Mouse (Mus musculus): ENCODE measurements around the gene Rccd1. TPM values are rescaled to one million over a fixed set of nuclear protein-coding genes. Genes with fewer than 3 reads are reported as not detected.

The Rccd1 gene
- polyA plus RNA-seq, 1 experiment from 2014 or later, result 10.4 TPM

DNA sequence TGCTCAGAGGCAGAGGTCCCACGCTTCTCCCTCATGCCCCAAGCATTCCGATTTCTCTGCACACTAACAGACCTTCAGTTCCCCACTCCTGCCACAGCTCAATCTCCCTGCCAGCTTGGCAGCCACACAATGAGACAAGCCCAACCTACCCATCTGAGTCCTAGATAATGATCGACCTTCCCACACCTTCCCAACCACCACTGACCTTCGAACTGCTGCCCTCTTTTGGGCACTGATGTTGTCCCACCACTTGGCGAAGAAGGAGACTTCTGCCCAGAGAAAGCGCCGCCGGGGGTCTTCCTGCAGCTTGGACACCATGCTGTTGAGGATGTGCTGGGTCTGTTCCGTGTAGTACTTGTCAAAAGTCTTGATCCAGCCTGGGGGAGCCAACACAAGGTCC lies 43.8 kb upstream of the Rccd1 start:
- Histone ChIP-seq H3K4me2 (replicated peaks) (no peak overlapping the region), H3K27me3 (no peaks in the 10 kb centered on the region), H3K4me3 (replicated peaks) (no peak overlapping the region), H3K36me3 (peaks cover 50% of the 10 kb centered on the region), H3K9me3 (replicated peaks) (no peaks in the 10 kb centered on the region), H3K9ac (no peak overlapping the region), H3K4me1 (peaks cover 29% of the 10 kb centered on the region), H3K27ac (replicated peaks) (no peak overlapping the region)
- ATAC-seq (ENCODE audit: insufficient number of reproducible peaks, low FRiP score, low TSS enrichment, low read depth), result no peak
- 90% methylated on average over 9 of the region's 9 CpGs for whole genome bisulfite sequencing

DNA sequence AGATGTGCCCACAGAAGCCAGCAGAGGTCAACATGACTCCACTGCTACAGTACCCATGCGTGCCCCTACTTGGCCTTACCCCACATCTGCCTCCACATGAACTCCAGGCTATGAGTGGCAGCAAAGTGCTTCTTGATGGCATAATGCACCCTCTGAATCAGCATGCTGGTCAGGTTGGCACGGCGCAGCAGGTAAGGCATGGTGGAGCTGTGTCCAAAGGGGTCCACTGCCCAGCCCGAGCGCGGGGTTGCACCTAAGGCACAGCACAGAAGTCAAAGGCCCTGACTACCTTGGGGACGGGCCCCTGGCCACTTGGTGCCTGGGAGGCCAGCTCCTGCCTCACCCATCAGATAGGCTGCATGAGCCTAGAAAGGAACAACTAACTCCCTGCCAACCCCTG lies 43.0 kb upstream of the Rccd1 start:
- WGBS, result 93% methylated on average over 7 of the region's 7 CpGs
- no peak for ATAC-seq (ENCODE audit: insufficient number of reproducible peaks, low FRiP score, low TSS enrichment, low read depth)
- Histone ChIP-seq H3K9ac (no peak overlapping the region), H3K4me3 (replicated peaks) (no peak overlapping the region), H3K36me3 (peaks cover 58% of the 10 kb centered on the region), H3K27ac (replicated peaks) (no peak overlapping the region), H3K9me3 (replicated peaks) (no peaks in the 10 kb centered on the region), H3K4me1 (peaks cover 29% of the 10 kb centered on the region), H3K4me2 (replicated peaks) (no peak overlapping the region), H3K27me3 (no peaks in the 10 kb centered on the region)

DNA sequence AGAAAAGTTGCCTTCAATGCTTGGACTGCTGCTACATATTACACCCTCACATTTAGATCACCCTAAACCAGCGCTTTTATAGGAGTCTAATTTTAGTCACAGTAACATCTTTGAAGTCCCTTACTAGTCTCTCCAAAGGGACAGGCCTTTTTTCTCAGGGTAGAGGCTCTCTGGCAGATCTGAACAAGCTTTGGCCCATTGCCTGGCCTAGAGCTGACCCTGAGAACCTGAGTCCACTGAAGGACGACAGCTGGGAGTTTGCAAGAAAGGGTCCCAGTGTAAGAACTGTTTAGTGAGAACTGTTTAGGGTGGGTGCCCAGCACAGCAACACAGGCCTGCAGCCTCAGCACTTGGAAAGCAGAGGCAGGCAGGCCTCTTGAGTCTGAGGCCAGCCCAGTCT lies 41.5 kb upstream of the Rccd1 start:
- H3K4me2 ChIP-seq (replicated peaks), result no peak overlapping the region
- H3K27ac ChIP-seq (replicated peaks), result no peak overlapping the region
- no peak for ATAC-seq (ENCODE audit: insufficient number of reproducible peaks, low FRiP score, low TSS enrichment, low read depth)
- no peaks in the 10 kb centered on the region for H3K9me3 ChIP-seq (replicated peaks)
- no peak overlapping the region for H3K9ac ChIP-seq
- no peaks in the 10 kb centered on the region for H3K27me3 ChIP-seq
- WGBS, result 85% methylated on average over 2 of the region's 2 CpGs
- peaks cover 23% of the 10 kb centered on the region for H3K4me1 ChIP-seq
- peaks cover 71% of the 10 kb centered on the region for H3K36me3 ChIP-seq
- H3K4me3 ChIP-seq (replicated peaks), result no peak overlapping the region

DNA sequence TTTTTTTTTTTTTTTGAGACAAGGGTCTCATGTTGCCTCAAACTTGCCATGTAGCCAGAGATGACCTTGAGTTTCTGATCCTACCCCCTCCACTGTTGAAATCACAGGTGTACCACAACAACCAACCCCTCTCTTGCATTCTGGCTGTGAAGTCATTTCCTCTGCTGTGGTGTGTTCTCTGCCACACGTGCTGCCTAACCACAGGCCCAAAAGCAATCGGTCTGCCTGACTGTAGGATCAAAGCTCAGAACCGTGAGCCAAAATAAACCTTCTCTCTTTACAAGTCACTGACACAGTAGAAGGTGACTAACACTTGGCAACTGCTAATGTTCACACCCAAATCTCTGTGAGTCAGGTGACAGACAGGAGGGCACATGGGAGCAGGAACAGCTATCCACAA lies 36.2 kb upstream of the Rccd1 start:
- Histone ChIP-seq H3K27ac (replicated peaks) (no peak overlapping the region), H3K9me3 (replicated peaks) (no peaks in the 10 kb centered on the region), H3K4me1 (no peaks in the 10 kb centered on the region), H3K9ac (no peak overlapping the region), H3K4me2 (replicated peaks) (no peak overlapping the region), H3K27me3 (no peaks in the 10 kb centered on the region), H3K4me3 (replicated peaks) (no peak overlapping the region), H3K36me3 (peaks cover 88% of the 10 kb centered on the region)
- 65% methylated on average over 3 of the region's 3 CpGs for WGBS
- no peak for ATAC-seq (ENCODE audit: insufficient number of reproducible peaks, low FRiP score, low TSS enrichment, low read depth)

DNA sequence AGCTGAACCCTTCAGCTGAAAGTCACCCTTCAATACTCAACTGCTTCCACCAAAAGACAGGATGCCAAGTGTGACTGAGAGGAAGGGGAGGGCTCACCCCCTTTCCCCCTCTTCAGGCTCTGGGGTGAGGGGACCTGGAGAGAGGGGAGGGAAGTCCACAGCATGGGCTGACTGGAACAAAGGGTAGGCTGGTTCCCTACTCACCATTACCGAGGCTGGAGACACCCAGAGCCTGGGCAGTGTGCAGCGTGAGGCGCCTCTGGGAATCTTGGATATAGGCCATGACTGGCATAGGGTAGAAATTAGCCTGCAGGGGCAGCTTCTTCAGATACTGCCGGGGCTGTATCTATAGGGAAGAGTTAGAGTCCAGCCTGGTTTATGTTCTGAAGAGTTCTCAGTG lies 33.8 kb upstream of the Rccd1 start:
- Histone ChIP-seq H3K36me3 (peaks cover 86% of the 10 kb centered on the region), H3K4me3 (replicated peaks) (no peak overlapping the region), H3K27ac (replicated peaks) (no peak overlapping the region), H3K9ac (no peak overlapping the region), H3K9me3 (replicated peaks) (no peaks in the 10 kb centered on the region), H3K4me2 (replicated peaks) (no peak overlapping the region), H3K4me1 (no peaks in the 10 kb centered on the region), H3K27me3 (no peaks in the 10 kb centered on the region)
- ATAC-seq (ENCODE audit: insufficient number of reproducible peaks, low FRiP score, low TSS enrichment, low read depth), result no peak
- WGBS, result 66% methylated on average over 4 of the region's 4 CpGs

DNA sequence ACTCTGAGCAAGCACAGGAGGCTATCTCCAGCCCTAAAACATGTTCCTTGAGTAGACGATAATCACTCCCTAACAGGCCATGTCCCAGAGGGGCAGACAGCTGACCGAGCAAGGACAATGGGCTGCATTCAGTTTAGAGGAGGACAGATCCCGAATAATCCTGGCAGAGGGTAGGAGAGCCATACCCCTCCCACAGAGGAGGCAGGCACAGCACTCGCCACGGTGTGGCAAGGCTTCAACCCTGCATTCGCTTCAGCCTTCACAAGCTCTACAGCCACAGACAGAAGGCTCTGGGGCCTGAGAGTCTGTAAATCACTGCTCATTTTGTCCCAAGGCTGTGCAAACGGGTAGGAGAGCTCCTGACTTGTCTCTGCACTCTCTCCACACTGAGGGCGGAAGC lies 32.9 kb upstream of the Rccd1 start:
- Histone ChIP-seq H3K4me1 (no peaks in the 10 kb centered on the region), H3K9me3 (replicated peaks) (no peaks in the 10 kb centered on the region), H3K27me3 (no peaks in the 10 kb centered on the region), H3K27ac (replicated peaks) (no peak overlapping the region), H3K9ac (no peak overlapping the region), H3K4me2 (replicated peaks) (no peak overlapping the region), H3K4me3 (replicated peaks) (no peak overlapping the region), H3K36me3 (peaks cover 86% of the 10 kb centered on the region)
- WGBS, result 33% methylated on average over 8 of the region's 8 CpGs
- ATAC-seq (ENCODE audit: insufficient number of reproducible peaks, low FRiP score, low TSS enrichment, low read depth), result no peak

DNA sequence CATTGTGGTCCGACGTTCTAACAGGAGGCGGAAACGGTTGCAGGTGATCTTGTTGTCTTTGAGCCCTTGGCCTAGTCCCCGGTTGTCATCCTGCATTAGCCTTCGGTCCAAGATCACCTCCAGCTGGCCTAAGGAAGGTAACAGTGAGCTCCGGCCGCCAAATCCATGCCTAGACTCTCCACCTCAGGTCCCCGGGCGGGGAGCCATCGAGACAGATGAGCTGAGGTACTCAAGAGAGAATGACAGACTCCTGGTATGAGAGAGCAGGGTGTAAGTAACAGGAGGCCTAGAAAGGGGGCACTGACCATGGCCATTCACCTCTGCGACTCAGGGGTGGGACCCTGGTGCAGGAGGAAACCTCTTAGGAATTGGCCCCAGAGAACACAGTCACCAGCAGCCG lies 32.1 kb upstream of the Rccd1 start:
- no peak overlapping the region for H3K27ac ChIP-seq (replicated peaks)
- H3K36me3 ChIP-seq, result peaks cover 84% of the 10 kb centered on the region
- no peaks in the 10 kb centered on the region for H3K4me1 ChIP-seq
- no peak overlapping the region for H3K4me3 ChIP-seq (replicated peaks)
- H3K4me2 ChIP-seq (replicated peaks), result no peak overlapping the region
- no peaks in the 10 kb centered on the region for H3K9me3 ChIP-seq (replicated peaks)
- ATAC-seq (ENCODE audit: insufficient number of reproducible peaks, low FRiP score, low TSS enrichment, low read depth), result no peak
- 74% methylated on average over 13 of the region's 13 CpGs for WGBS
- H3K9ac ChIP-seq, result no peak overlapping the region
- H3K27me3 ChIP-seq, result no peaks in the 10 kb centered on the region

DNA sequence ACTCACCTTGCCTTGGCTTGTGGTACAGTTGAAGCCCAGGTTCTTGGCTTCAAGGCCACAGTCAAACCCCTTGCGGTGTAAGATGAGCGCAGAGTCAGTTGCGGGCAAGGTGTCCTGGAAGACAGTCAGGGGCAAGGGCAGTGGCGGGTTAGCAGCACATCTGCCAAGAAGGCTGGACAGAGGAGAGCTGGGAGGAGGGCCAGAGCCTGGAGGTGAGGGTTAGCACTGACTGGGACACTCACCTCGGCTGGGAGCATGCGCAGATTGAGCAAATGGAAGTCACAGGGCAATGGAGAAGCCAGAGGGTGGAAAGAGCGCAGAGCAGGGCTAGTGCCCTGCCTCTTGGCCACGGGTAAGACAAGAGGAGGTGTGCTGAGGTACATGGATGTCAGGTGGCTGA lies 28.7 kb upstream of the Rccd1 start:
- no peak for ATAC-seq (ENCODE audit: insufficient number of reproducible peaks, low FRiP score, low TSS enrichment, low read depth)
- 91% methylated on average over 8 of the region's 8 CpGs for WGBS
- no peaks in the 10 kb centered on the region for H3K9me3 ChIP-seq (replicated peaks)
- H3K4me3 ChIP-seq (replicated peaks), result no peak overlapping the region
- H3K27me3 ChIP-seq, result no peaks in the 10 kb centered on the region
- H3K36me3 ChIP-seq, result peaks cover 67% of the 10 kb centered on the region
- H3K9ac ChIP-seq, result no peak overlapping the region
- H3K4me2 ChIP-seq (replicated peaks), result no peak overlapping the region
- no peak overlapping the region for H3K27ac ChIP-seq (replicated peaks)
- peaks cover 4% of the 10 kb centered on the region for H3K4me1 ChIP-seq

DNA sequence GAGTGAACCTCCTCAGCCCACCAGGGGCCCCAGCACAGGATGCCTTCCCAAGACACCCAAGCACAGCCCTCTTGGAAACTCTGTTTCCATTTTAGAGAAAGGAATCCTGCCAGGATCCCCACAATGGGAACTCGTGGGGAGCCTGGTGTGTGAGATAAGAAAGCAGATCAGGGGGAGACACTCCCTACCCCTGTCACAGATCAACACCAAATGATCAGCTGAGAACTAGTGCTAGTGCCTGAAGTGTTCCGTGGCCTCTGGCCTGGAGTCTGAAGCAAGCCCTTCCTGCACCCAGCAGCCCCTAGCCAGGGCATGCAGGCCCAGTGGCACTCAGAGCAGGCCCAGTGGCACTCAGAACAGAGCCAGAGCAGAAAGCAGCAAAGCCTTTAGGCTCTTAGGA lies 26.6 kb upstream of the Rccd1 start:
- Histone ChIP-seq H3K9me3 (replicated peaks) (no peaks in the 10 kb centered on the region), H3K27me3 (no peaks in the 10 kb centered on the region), H3K4me3 (replicated peaks) (no peak overlapping the region), H3K36me3 (peaks cover 52% of the 10 kb centered on the region), H3K27ac (replicated peaks) (no peak overlapping the region), H3K9ac (no peak overlapping the region), H3K4me2 (replicated peaks) (no peak overlapping the region), H3K4me1 (peaks cover 9% of the 10 kb centered on the region)
- no peak for ATAC-seq (ENCODE audit: insufficient number of reproducible peaks, low FRiP score, low TSS enrichment, low read depth)
- 70% methylated on average over 2 of the region's 2 CpGs for WGBS

DNA sequence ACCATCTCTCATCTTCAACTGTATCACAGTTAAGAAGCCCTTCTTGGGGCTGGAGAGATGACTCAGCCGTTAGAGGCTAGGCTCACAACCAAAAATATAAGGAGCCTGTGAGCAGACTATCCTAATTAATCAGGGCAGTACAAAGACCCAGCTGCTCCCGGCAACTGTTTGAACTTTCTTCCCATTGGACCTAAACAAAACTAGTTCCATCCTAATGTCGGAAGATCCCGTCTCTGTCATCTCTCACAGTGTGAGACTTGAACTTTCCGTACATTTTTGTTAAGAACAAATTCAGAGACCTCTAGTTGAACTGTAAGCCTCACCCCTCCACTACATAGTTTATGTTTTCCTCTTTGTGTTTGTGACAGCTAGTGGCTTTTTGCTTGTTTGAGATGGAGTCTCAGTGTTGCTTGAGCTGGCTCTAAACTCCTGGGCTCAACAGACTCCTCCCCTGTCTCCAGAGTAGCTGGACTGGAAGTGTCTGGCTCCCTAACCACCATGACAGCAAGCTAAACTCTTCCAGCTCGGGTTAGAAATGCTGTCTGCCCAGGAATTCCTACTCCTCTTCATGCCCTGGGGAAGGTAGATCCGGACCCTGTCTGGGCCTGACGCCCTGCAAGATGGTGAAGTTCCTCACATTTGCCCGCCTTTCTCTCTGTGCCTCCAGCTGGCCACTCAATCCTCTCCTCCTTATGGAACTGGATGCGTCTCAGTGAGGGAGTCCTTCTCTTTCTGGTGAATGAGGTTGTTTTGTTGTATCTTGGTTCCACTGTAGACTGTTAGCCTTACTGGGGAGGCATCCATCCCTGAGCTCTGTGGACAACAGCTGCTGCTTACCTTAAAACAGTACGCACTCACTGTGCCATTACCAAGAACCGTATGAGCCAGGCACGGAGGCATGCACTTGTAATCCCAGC lies 23.7 kb upstream of the Rccd1 start:
- no peak overlapping the region for H3K4me3 ChIP-seq (replicated peaks)
- no peak overlapping the region for H3K4me2 ChIP-seq (replicated peaks)
- H3K9me3 ChIP-seq (replicated peaks), result no peaks in the 10 kb centered on the region
- H3K36me3 ChIP-seq, result peaks cover 31% of the 10 kb centered on the region
- H3K9ac ChIP-seq, result no peak overlapping the region
- 45% methylated on average over 13 of the region's 13 CpGs for WGBS
- peaks cover 15% of the 10 kb centered on the region for H3K4me1 ChIP-seq
- ATAC-seq (ENCODE audit: insufficient number of reproducible peaks, low FRiP score, low TSS enrichment, low read depth), result no peak
- peak overlapping the region; percentile 68 for H3K27ac ChIP-seq (replicated peaks)
- H3K27me3 ChIP-seq, result no peaks in the 10 kb centered on the region

DNA sequence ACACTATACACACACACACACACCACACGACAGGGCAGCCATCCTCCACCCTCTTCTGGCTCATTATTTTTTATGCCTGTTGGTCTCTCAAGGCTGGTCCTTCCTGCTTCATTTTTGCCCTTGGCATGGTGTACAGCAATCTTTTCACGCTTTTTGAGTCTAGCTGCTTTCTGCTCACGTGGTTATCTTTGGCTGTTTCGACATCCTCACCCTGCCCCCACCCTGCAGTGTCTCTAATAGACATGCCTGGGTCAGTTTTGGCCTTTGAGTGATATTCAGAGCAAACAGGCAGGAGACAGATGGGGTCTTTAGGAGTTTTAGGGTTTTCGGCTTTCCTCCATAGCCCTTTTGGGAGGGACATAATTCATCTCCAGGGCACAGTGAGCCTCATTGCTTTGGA lies 22.6 kb upstream of the Rccd1 start:
- WGBS, result 81% methylated on average over 5 of the region's 5 CpGs
- no peak overlapping the region for H3K9ac ChIP-seq

DNA sequence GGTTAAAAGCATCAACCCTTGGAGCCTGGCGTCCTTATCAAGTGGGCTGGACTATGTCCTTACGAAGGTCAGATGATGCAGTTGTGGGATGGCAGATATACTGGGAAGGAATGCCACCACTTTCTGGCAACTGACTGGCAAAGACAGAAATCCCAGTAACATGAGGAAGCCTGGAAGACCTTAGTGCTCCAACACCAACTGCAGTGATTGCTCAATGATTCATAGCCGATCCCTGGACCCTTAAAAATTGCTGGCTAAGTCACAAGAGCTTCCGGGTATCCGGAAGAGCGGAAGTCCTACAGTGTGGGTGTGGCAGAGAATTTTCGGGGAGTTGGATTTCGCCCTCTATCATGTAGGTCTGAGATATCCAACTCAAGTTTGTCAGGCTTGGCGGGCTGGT lies 21.9 kb upstream of the Rccd1 start:
- WGBS, result 90% methylated on average over 9 of the region's 9 CpGs
- Histone ChIP-seq H3K4me3 (replicated peaks) (no peak overlapping the region), H3K36me3 (peaks cover 17% of the 10 kb centered on the region), H3K27me3 (no peaks in the 10 kb centered on the region), H3K9ac (no peak overlapping the region), H3K4me2 (replicated peaks) (no peak overlapping the region), H3K4me1 (peaks cover 22% of the 10 kb centered on the region), H3K27ac (replicated peaks) (no peak overlapping the region), H3K9me3 (replicated peaks) (no peaks in the 10 kb centered on the region)
- no peak for ATAC-seq (ENCODE audit: insufficient number of reproducible peaks, low FRiP score, low TSS enrichment, low read depth)

More for the DNA sequence above, 22.6 kb upstream of the Rccd1 start:
- no peak overlapping the region for H3K27ac ChIP-seq (replicated peaks)
- no peak overlapping the region for H3K4me3 ChIP-seq (replicated peaks)
- peaks cover 22% of the 10 kb centered on the region for H3K36me3 ChIP-seq
- H3K4me2 ChIP-seq (replicated peaks), result no peak overlapping the region
- peaks cover 21% of the 10 kb centered on the region for H3K4me1 ChIP-seq
- no peaks in the 10 kb centered on the region for H3K9me3 ChIP-seq (replicated peaks)
- ATAC-seq (ENCODE audit: insufficient number of reproducible peaks, low FRiP score, low TSS enrichment, low read depth), result no peak
- no peaks in the 10 kb centered on the region for H3K27me3 ChIP-seq
